Mouse (Mus musculus) regulatory T cell (primary cell): Measurements from ENCODE around the gene Sim1.

Experiments
- in situ Hi-C: fragments of 300-600 bp; cut with MboI, MseI; formaldehyde crosslinking; loops from one replicate; pipeline ENCODE4 v1.15.1; 2025; ENCODE audit warnings: high pct_unique_total_duplicates

Sim1 gene

DNA sequence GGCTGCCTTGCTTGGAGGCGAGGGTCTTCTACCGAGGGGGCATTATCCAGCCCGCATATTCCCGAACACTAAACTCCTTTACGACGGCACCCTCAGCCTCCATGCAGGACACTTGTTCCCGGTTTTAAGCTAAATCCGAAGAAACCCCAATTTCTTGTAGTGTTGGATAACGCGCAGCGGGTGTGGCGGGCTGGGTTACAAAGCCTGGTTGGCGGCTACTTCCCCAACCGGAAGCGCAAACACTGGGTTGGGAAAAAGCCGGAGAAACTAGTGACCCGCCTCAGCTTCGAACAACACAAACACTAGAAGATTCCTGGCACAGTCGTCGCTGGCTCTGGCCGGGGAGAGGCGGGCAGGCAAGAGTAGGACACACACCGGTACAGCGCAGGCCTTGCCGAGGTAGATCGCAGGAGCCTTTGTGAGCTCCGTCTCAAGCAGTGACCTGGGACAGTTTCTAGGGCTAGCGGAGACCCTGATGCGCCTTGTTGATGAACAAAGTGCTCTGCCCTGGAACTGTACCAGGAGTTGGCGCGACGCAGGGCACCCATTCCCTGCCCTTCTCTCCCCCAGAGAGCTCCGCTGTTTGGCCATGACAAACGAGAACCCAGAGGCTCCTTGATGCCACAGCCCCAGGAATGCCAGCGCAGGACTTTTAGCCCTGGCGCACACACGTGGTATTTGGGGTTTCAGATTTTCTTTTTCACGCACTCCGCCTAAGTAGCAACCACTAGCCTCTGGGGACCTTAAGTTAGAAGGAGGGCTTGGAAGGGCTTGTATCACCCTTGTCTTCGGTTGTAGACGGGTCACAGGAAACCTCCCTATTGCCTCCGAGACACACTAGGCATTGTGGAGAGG lies 6.4 kb downstream of the Sim1 start:
- in situ Hi-C loops: loop anchor here (10.0 kb wide), 1 partner anchor 196 kb away; no protein-coding TSS in a partner anchor

- in situ Hi-C loops: loop anchor here (10.0 kb wide), 1 partner anchor 197 kb away; no protein-coding TSS in a partner anchor
Measured at GRCm38 (mm10) chr10:50901601-50902475, 7.3 kb downstream of the Sim1 start.

DNA sequence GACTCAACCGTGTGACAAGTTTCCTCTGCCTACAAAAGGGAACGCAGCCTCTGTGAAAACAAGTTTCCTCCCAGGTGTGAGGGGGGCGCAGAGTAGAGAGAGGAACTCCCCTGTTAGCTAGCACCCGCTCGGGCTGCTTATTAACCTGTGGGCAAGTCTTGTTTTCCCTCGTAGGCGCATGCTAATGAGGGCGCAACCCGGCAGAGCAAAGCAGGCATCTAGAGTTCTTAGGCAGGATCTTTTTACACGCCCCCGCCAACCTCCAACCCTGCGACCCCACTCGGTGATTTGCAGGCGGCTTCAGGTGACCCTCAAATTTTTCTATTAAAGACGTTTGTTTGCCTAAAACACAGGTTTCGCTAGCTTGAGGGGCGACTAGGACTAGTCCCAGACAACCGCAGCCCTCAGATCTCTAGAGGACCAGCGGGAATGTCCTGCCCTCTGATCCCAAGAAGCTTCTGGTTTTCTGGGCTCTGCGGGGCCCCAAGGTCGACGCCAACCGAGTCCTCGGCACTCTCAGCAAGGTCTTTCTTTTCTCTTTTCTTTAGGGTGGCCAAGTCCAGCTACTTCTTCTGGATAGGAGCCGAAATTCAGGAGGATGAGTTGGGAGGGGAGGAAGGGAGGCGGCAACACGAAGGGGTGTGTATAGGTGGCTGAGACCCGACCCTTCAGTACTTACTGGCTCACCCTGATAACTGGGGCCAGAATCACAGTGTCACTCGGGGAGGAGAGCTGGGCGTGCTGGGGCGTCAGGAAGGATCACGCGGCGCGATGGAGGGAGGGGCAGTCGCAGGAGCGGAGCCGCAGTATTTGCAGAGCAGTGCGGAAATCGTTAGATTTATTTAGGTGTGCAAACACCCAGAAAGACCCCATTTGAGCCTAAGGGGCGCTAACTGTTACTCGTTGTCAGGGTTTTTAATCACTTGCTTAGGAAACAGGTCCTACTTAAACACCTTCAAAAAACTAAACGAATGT lies 8.5 kb downstream of the Sim1 start:
- in situ Hi-C loops: loop anchor here (10.0 kb wide), 1 partner anchor 198 kb away; no protein-coding TSS in a partner anchor

GRCm38 (mm10) chr10:50903846-50904763 lies 9.6 kb downstream of the Sim1 start:
- in situ Hi-C loops: loop anchor here (10.0 kb wide), 1 partner anchor 199 kb away; no protein-coding TSS in a partner anchor

GRCm38 (mm10) chr10:50904764-50905701 lies 10.5 kb downstream of the Sim1 start:
- in situ Hi-C loops: loop anchor here (10.0 kb wide), 1 partner anchor 200 kb away; no protein-coding TSS in a partner anchor

GRCm38 (mm10) chr10:50910400-50910799 lies 15.8 kb downstream of the Sim1 start:
- in situ Hi-C loops: no loop called here

DNA sequence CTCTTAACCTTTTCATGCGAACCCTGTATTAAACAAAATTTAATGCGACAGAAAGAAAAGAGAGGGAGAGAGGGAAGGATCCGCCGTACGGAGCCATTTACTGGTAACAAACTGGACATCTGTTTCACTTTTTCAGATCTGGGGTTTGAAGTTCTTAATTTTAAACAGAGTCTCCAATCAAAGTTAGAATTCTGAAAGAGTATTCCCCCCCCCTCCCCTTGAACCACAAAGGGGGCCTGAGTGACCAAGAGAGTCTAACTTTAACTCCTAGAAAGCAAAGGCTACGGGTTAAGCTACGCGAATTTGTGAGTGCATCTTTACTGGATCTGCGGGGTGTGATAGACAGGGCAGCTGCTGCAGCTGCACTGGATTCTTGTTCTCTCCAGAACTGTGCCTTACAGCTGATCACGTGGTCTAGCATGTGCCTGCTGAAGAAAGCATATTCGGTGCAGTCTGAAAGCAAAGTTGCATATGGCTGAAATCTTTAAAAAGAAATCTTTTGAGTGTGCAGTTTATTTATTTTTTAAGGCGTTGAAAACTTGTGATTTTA lies 16.4 kb downstream of the Sim1 start:
- in situ Hi-C loops: no loop called here

DNA sequence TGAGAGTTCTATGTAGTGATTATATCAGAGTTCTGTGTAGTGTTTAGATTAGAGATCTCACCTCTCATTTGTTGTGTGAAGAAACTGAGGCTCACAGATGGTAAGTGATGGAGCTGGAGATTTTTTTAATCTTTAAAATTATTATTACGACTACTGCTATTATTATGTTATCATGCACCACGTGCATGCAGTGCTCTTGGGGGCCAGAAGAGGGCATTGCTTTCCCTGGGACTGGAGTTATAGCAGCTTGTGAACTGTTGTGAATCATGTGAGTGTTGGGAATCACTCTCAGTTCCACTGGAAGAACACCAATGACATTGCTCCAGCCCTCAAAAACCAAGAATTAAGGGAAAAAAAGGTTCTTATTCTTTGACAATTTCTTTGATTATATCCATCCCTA lies 21.1 kb downstream of the Sim1 start:
- in situ Hi-C loops: no loop called here

GRCm38 (mm10) chr10:50929281-50929680 lies 34.7 kb downstream of the Sim1 start:
- in situ Hi-C loops: no loop called here

DNA sequence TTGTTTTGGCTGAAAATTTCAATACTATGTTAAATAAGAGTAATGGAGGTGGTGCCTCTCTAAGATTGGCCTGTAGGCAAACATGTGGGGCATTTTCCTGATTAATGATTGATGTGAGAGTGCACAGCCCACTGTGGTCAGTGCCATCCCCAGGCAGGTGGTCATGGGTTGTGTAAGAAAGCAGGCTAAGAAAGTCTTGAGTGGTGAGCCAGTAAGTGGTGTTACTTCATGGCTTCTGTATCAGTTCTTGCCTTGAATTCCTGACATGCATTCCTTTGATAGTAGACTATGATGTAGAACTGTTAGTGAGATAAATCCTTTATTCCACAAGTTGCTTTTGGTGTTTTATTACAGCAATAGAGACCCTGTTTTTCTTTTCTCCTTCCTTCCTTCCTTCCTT lies 41.1 kb downstream of the Sim1 start:
- in situ Hi-C loops: no loop called here

DNA sequence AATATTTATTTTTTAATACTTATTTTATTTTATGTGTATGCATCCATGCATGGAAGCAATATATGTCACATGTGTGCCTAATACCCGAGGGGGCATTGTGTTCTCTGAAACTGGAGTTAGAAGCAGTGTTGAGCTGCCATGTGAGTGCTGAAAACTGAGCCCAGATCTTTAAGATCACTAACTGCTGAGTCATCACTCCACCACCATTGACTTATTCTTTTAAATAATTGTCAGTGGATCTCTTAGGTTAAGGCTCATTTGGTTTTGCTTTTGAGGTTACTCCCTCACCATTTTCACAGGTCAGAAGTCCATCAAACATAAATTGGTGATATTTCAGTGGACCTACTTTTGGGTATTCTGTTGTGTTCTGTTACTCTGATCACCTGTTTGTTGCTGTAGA lies 79.1 kb downstream of the Sim1 start:
- in situ Hi-C loops: no loop called here

DNA sequence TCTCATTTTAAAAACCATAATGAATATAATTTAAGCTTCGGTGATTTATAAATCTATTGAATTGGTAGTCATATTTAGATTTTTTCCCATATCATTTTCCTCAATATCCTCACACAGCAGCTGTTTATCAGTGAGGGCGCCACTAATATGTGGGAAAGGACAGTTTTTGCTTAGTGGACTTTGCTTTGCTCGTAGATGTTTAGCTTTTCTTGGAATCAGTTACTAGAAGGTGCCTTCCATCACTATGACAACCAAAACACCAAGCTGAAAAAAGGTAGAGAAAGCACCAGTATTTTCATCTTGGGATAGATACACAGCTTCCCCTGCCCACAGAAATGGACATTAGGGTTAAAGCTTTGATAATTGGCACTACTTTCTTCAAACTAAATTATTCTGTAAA lies 87.3 kb downstream of the Sim1 start:
- in situ Hi-C loops: no loop called here

GRCm38 (mm10) chr10:50983620-50984019 lies 89.1 kb downstream of the Sim1 start:
- in situ Hi-C loops: no loop called here

- in situ Hi-C loops: no loop called here
Measured at GRCm38 (mm10) chr10:51007798-51008197, 113.2 kb downstream of the Sim1 start.

GRCm38 (mm10) chr10:51011391-51012150 lies 117.0 kb downstream of the Sim1 start:
- in situ Hi-C loops: no loop called here

GRCm38 (mm10) chr10:51014901-51015300 lies 120.3 kb downstream of the Sim1 start:
- in situ Hi-C loops: no loop called here

- in situ Hi-C loops: no loop called here
Measured at GRCm38 (mm10) chr10:51015362-51015761, 120.8 kb downstream of the Sim1 start.
